Mouse (Mus musculus): ENCODE results near the gene Plxdc1. TPM values are rescaled to one million over a fixed set of nuclear protein-coding genes. Genes with fewer than 3 reads are reported as not detected.

Plxdc1 gene
- polyA plus RNA-seq, 1 experiment from 2014 or later, result 0.60 TPM

GRCm38 (mm10) chr11:97915471-97915870 lies 70.8 kb downstream of the Plxdc1 start:
- Histone ChIP-seq H3K4me2 (no peak overlapping the region), H3K4me3 (no peak overlapping the region), H3K9me3 (no peaks in the 10 kb centered on the region), H3K4me1 (replicated peaks) (peaks cover 6% of the 10 kb centered on the region; the same call in 1 of the 2 replicates), H3K36me3 (no peaks in the 10 kb centered on the region), H3K9ac (no peak overlapping the region), H3K27ac (no peak overlapping the region), H3K27me3 (no peaks in the 10 kb centered on the region)
- ATAC-seq (ENCODE audit: low FRiP score), result no peak
- WGBS, result 93% methylated on average over 2 of the region's 2 CpGs

GRCm38 (mm10) chr11:97913111-97913510 lies 73.1 kb downstream of the Plxdc1 start:
- peaks cover 6% of the 10 kb centered on the region; the same call in 1 of the 2 replicates for H3K4me1 ChIP-seq (replicated peaks)
- H3K27me3 ChIP-seq, result no peaks in the 10 kb centered on the region
- 90% methylated on average over 14 of the region's 14 CpGs for WGBS
- H3K9me3 ChIP-seq, result no peaks in the 10 kb centered on the region
- no peak overlapping the region for H3K4me2 ChIP-seq
- no peak overlapping the region for H3K9ac ChIP-seq
- no peak for ATAC-seq (ENCODE audit: low FRiP score)
- H3K27ac ChIP-seq, result no peak overlapping the region
- H3K4me3 ChIP-seq, result no peak overlapping the region
- H3K36me3 ChIP-seq, result no peaks in the 10 kb centered on the region

GRCm38 (mm10) chr11:97908634-97909348 lies 77.5 kb downstream of the Plxdc1 start:
- Histone ChIP-seq H3K27ac (no peak overlapping the region), H3K4me3 (no peak overlapping the region), H3K4me2 (no peak overlapping the region), H3K4me1 (replicated peaks) (peaks cover 6% of the 10 kb centered on the region; the same call in 1 of the 2 replicates), H3K9me3 (no peaks in the 10 kb centered on the region), H3K36me3 (no peaks in the 10 kb centered on the region), H3K9ac (no peak overlapping the region), H3K27me3 (0 out of 2 replicates have a peak, but pooled peaks cover 2% of the 10 kb centered on the region)
- no peak for ATAC-seq (ENCODE audit: low FRiP score)
- 92% methylated on average over 11 of the region's 11 CpGs for WGBS

- ATAC-seq (ENCODE audit: low FRiP score), result no peak
- peaks cover 6% of the 10 kb centered on the region; the same call in 1 of the 2 replicates for H3K4me1 ChIP-seq (replicated peaks)
- WGBS, result 90% methylated on average over 5 of the region's 5 CpGs
- H3K4me2 ChIP-seq, result no peak overlapping the region
- H3K36me3 ChIP-seq, result no peaks in the 10 kb centered on the region
- H3K27ac ChIP-seq, result no peak overlapping the region
- H3K27me3 ChIP-seq, result 0 out of 2 replicates have a peak, but pooled peaks cover 2% of the 10 kb centered on the region
- no peak overlapping the region for H3K4me3 ChIP-seq
- no peak overlapping the region for H3K9ac ChIP-seq
- H3K9me3 ChIP-seq, result no peaks in the 10 kb centered on the region
Measured at GRCm38 (mm10) chr11:97907935-97908334, 78.3 kb downstream of the Plxdc1 start.

GRCm38 (mm10) chr11:97906905-97907304 lies 79.3 kb downstream of the Plxdc1 start:
- H3K27ac ChIP-seq, result no peak overlapping the region
- no peaks in the 10 kb centered on the region for H3K9me3 ChIP-seq
- 0 out of 2 replicates have a peak, but pooled peaks cover 4% of the 10 kb centered on the region for H3K27me3 ChIP-seq
- no peak overlapping the region for H3K4me3 ChIP-seq
- H3K36me3 ChIP-seq, result no peaks in the 10 kb centered on the region
- WGBS, result 89% methylated on average over 9 of the region's 9 CpGs
- H3K9ac ChIP-seq, result no peak overlapping the region
- peaks cover 6% of the 10 kb centered on the region; the same call in 1 of the 2 replicates for H3K4me1 ChIP-seq (replicated peaks)
- no peak for ATAC-seq (ENCODE audit: low FRiP score)
- H3K4me2 ChIP-seq, result no peak overlapping the region

GRCm38 (mm10) chr11:97905941-97906340 lies 80.3 kb downstream of the Plxdc1 start:
- no peaks in the 10 kb centered on the region for H3K36me3 ChIP-seq
- H3K9ac ChIP-seq, result no peak overlapping the region
- no peaks in the 10 kb centered on the region for H3K9me3 ChIP-seq
- 67% methylated on average over 2 of the region's 2 CpGs for WGBS
- 0 out of 2 replicates have a peak, but pooled peaks cover 4% of the 10 kb centered on the region for H3K27me3 ChIP-seq
- H3K4me3 ChIP-seq, result no peak overlapping the region
- H3K27ac ChIP-seq, result no peak overlapping the region
- H3K4me2 ChIP-seq, result no peak overlapping the region
- 0 out of 2 replicates have a peak, but pooled peaks cover under 1% of the 10 kb centered on the region for H3K4me1 ChIP-seq (replicated peaks)
- ATAC-seq (ENCODE audit: low FRiP score), result no peak

GRCm38 (mm10) chr11:97905540-97905939 lies 80.7 kb downstream of the Plxdc1 start:
- ATAC-seq (ENCODE audit: low FRiP score), result no peak
- no peaks in the 10 kb centered on the region for H3K9me3 ChIP-seq
- H3K36me3 ChIP-seq, result no peaks in the 10 kb centered on the region
- H3K4me2 ChIP-seq, result no peak overlapping the region
- H3K4me1 ChIP-seq (replicated peaks), result no peaks in the 10 kb centered on the region
- H3K27me3 ChIP-seq, result 0 out of 2 replicates have a peak, but pooled peaks cover 4% of the 10 kb centered on the region
- H3K4me3 ChIP-seq, result no peak overlapping the region
- no peak overlapping the region for H3K9ac ChIP-seq
- WGBS, result 79% methylated on average over 2 of the region's 2 CpGs
- no peak overlapping the region for H3K27ac ChIP-seq

GRCm38 (mm10) chr11:97904801-97905200 lies 81.4 kb downstream of the Plxdc1 start:
- no peaks in the 10 kb centered on the region for H3K4me1 ChIP-seq (replicated peaks)
- H3K4me3 ChIP-seq, result no peak overlapping the region
- no peak overlapping the region for H3K4me2 ChIP-seq
- H3K27me3 ChIP-seq, result 0 out of 2 replicates have a peak, but pooled peaks cover 4% of the 10 kb centered on the region
- H3K36me3 ChIP-seq, result no peaks in the 10 kb centered on the region
- no peak for ATAC-seq (ENCODE audit: low FRiP score)
- no peak overlapping the region for H3K27ac ChIP-seq
- WGBS, result 87% methylated on average over 13 of the region's 13 CpGs
- no peak overlapping the region for H3K9ac ChIP-seq
- no peaks in the 10 kb centered on the region for H3K9me3 ChIP-seq

GRCm38 (mm10) chr11:97901806-97902205 lies 84.4 kb downstream of the Plxdc1 start:
- no peak overlapping the region for H3K9ac ChIP-seq
- H3K4me2 ChIP-seq, result no peak overlapping the region
- H3K27ac ChIP-seq, result no peak overlapping the region
- no peak for ATAC-seq (ENCODE audit: low FRiP score)
- H3K27me3 ChIP-seq, result 0 out of 2 replicates have a peak, but pooled peaks cover 2% of the 10 kb centered on the region
- H3K36me3 ChIP-seq, result no peaks in the 10 kb centered on the region
- 91% methylated on average over 6 of the region's 6 CpGs for WGBS
- H3K4me3 ChIP-seq, result no peak overlapping the region
- no peaks in the 10 kb centered on the region for H3K4me1 ChIP-seq (replicated peaks)
- no peaks in the 10 kb centered on the region for H3K9me3 ChIP-seq

GRCm38 (mm10) chr11:97899822-97900221 lies 86.4 kb downstream of the Plxdc1 start:
- Histone ChIP-seq H3K9me3 (no peaks in the 10 kb centered on the region), H3K27me3 (0 out of 2 replicates have a peak, but pooled peaks cover 2% of the 10 kb centered on the region), H3K4me3 (no peak overlapping the region), H3K36me3 (no peaks in the 10 kb centered on the region), H3K9ac (peak overlapping the region; percentile 49; the same call in 1 of the 2 replicates), H3K27ac (no peak overlapping the region), H3K4me2 (no peak overlapping the region), H3K4me1 (replicated peaks) (no peaks in the 10 kb centered on the region)
- no peak for ATAC-seq (ENCODE audit: low FRiP score)
- 2% methylated on average over 2 of the region's 2 CpGs for WGBS

- Histone ChIP-seq H3K36me3 (no peaks in the 10 kb centered on the region), H3K27me3 (0 out of 2 replicates have a peak, but pooled peaks cover 2% of the 10 kb centered on the region), H3K4me1 (replicated peaks) (no peaks in the 10 kb centered on the region), H3K27ac (no peak overlapping the region), H3K4me2 (no peak overlapping the region), H3K9me3 (no peaks in the 10 kb centered on the region), H3K4me3 (no peak overlapping the region), H3K9ac (no peak overlapping the region)
- WGBS, result 88% methylated on average over 3 of the region's 3 CpGs
- ATAC-seq (ENCODE audit: low FRiP score), result no peak
Measured at GRCm38 (mm10) chr11:97897568-97898185, 88.6 kb downstream of the Plxdc1 start.

- Histone ChIP-seq H3K4me1 (replicated peaks) (no peaks in the 10 kb centered on the region), H3K9ac (no peak overlapping the region)
- no peak for ATAC-seq (ENCODE audit: low FRiP score)
Measured at GRCm38 (mm10) chr11:97896655-97897054, 89.6 kb downstream of the Plxdc1 start.

More at GRCm38 (mm10) chr11:97896655-97897054, 89.6 kb downstream of the Plxdc1 start:
- Histone ChIP-seq H3K27me3 (no peaks in the 10 kb centered on the region), H3K4me2 (no peak overlapping the region), H3K9me3 (no peaks in the 10 kb centered on the region), H3K36me3 (no peaks in the 10 kb centered on the region), H3K4me3 (no peak overlapping the region), H3K27ac (no peak overlapping the region)
- 80% methylated on average over 4 of the region's 4 CpGs for WGBS

All from hindbrain, embryonic 13.5 days (tissue).